Mouse (Mus musculus): ENCODE measurements around the gene Gnaq.

Gnaq gene

DNA sequence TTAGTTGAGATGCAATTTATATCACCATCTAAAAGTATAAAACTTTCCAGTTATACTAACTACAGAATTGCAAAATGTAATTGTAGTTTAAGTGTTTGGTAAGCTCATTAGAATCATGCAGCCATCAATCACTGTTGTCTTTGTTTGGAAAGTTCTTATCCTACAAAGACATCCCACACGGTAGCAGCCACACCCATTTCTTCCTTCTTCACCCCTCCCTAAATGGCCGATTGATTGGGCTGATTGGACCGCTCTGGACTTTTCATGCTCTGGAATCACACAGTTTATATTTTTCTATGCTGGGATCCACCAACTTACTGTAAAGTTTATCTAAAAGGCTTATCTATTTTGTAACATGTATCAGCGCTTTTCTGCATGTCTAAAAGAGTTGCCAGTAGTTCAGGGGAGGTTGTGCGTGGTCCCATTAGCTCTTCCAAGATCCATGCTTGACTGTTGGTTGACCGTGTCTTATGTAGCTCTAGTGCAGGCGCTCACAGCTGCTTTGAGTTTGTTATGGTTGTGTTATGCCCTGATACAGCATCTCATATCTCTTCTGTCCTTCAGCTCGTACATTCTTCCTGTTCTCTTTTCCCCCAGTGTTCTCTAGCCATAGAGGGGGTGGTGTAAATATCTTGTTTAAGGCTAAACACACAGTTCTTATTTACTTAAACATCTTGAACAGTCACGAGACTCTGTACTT lies 56.6 kb downstream of the Gnaq start:
- in situ Hi-C loops (cut with MboI, MseI), result no loop called here

GRCm38 (mm10) chr19:16198162-16198561 lies 65.5 kb downstream of the Gnaq start:
- in situ Hi-C loops (cut with MboI, MseI), result no loop called here

DNA sequence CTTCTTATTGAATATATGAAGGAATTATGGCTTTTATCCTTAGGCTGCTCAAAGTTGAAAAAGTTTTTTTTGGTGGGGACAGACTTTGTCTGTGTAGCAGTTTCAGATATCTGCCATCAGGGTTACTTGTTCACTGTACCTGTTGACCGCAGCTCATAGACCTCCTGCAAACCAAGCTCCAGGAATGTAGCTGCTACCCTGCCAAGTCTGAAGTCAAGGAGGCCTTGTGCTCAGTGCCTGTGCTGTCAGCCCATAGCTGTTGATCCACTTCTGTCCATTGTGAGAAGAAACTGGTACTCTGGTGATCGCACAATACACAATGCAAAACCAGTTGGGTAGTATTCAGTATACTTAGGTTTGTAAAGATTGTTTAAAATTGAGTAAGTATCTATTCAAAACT lies 68.7 kb downstream of the Gnaq start:
- in situ Hi-C loops (cut with MboI, MseI), result no loop called here

GRCm38 (mm10) chr19:16204776-16205680 lies 72.4 kb downstream of the Gnaq start:
- in situ Hi-C loops (cut with MboI, MseI), result no loop called here

DNA sequence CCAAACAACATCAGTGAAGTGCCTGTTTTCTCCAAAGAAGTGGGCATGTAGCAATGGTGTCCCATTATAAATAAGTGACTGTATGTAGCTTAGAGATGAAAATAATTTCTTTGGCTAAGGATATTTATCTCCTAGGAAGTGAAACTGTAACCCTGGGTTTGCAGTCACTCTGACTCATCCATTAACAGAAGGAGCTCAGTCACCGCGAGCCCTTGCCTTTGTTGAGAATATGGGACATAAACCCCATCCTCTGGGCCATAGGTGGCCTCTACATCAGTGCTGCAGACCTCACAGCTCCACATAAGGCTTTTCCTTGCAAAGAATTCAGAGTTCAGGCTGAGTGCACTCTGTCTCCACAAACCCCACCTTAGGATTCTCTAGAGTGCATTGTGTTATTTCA lies 77.0 kb downstream of the Gnaq start:
- in situ Hi-C loops (cut with MboI, MseI), result no loop called here

GRCm38 (mm10) chr19:16214946-16215345 lies 82.3 kb downstream of the Gnaq start:
- in situ Hi-C loops (cut with MboI, MseI), result loop anchor here in 1 of 2 experiments (5.0 kb wide), 1 partner anchor 37 kb away; no protein-coding TSS in a partner anchor

DNA sequence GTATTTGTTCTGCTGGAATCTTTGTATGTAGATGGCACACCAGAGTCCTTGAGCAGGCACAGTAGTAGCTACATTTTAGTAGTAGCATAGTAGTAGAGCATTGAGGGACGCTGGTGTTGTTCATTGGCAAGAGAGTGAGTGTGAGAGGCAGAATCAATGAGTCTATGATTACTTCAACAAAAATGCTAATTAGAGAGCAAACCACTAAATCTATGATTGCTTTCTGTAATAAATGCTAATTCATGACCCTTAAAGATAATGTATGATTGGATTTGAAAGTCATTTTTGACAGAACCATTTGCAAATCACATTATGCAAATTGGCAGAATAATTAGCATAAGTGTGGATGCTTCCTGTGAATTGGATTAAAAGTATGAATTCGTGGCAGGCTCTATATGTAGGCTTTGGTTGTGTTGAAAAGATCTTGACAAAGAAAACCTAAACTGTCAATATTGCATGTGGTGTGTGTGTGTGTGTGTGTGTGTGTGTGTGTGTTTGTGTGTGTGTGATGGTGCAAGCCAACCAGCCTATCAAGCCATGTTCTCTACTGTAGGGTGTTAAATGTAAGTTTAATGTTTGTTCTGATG lies 82.9 kb downstream of the Gnaq start:
- in situ Hi-C loops (cut with MboI, MseI), result loop anchor here in 1 of 2 experiments (5.0 kb wide), 1 partner anchor 37 kb away; no protein-coding TSS in a partner anchor

GRCm38 (mm10) chr19:16219978-16220377 lies 87.3 kb downstream of the Gnaq start:
- in situ Hi-C loops (cut with MboI, MseI), result loop anchor here (5.0 to 10.0 kb wide), 2 partner anchors 32 to 65 kb away; no protein-coding TSS in a partner anchor

GRCm38 (mm10) chr19:16222526-16222925 lies 89.9 kb downstream of the Gnaq start:
- in situ Hi-C loops (cut with MboI, MseI), result loop anchor here in 1 of 2 experiments (10.0 kb wide), 1 partner anchor 68 kb away; no protein-coding TSS in a partner anchor

GRCm38 (mm10) chr19:16223126-16223525 lies 90.5 kb downstream of the Gnaq start:
- in situ Hi-C loops (cut with MboI, MseI), result loop anchor here in 1 of 2 experiments (10.0 kb wide), 1 partner anchor 68 kb away; no protein-coding TSS in a partner anchor

DNA sequence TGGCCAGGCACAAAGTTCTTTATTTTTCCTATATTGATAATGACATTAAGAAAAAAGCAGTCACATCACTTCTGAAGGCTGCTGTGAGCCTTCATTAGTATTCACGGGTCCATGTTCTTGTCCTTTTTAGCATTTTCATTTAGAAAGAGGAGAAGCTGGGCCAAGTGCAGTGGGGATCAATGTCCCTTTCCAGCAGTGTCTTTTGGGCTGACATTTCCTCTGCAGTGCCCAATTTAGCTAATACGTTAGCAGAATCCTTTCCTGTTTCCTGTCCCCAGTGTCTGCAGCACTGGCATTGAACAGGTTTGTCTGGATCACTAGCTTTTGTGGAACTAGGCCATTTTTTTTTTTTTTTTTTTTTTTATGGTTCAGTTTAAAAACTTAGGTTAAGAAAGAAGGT lies 92.2 kb downstream of the Gnaq start:
- in situ Hi-C loops (cut with MboI, MseI), result loop anchor here in 1 of 2 experiments (10.0 kb wide), 1 partner anchor 70 kb away; no protein-coding TSS in a partner anchor

DNA sequence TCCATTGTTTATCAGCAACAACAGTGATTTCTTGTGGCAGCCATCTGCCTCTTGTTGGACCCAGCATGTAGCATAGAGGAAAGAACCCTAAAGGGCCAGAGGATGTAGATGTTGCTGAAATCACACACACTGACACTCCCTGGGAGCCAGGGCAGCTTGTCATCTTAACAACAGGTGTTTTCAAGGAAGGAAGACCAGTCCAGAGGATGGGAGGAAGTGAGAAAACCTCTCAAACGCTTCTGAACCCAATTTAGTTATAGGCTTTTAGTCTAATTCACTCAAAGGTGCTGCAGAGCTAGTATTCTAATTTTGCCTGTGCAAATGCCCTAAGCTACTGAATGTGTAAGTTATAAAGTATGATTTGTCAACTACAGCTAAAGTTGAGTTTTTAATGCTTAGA lies 99.0 kb downstream of the Gnaq start:
- in situ Hi-C loops (cut with MboI, MseI), result no loop called here

GRCm38 (mm10) chr19:16235594-16235993 lies 103.0 kb downstream of the Gnaq start:
- in situ Hi-C loops (cut with MboI, MseI), result no loop called here

DNA sequence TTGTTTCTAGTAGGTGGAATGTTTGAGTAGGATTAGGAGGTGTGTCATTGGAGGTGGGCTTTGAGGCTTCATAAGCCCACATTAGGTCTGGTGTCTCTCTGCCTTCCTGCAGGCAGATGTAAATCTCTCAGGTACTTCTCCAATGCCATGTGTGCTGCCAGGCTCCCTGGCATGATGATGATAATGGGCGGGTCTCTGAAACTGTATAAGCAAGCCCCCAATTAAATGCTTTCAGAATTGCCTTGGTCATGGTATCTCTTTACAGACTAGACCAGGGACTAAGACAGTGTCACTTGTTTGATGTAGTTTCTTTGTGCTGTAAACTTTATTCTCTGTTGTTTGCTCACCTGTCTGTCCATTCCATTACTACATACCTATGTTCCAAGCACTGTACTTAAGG lies 104.4 kb downstream of the Gnaq start:
- in situ Hi-C loops (cut with MboI, MseI), result no loop called here

GRCm38 (mm10) chr19:16238072-16238471 lies 105.4 kb downstream of the Gnaq start:
- in situ Hi-C loops (cut with MboI, MseI), result no loop called here

- in situ Hi-C loops (cut with MboI, MseI), result no loop called here
These were observed 105.9 kb downstream of the Gnaq start for GRCm38 (mm10) chr19:16238512-16238911.

DNA sequence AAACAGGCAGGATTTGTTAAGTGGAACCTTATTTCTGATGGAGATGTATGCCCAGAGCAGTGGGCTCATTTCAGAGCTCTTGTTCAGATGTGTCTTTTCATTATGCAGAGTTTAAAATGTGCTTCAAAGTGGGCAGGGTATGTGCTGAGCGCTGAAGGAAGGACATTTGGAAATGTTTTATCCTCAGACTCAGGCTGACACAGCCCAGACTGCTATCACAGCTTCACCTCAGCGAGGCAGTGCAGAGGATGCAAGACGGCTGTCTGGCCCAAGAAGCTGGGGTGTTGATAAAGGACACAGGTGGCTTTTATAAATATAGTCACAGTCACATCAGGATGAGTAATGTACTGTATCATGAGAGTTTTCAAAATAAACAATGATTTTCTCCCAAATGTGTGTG lies 110.1 kb downstream of the Gnaq start:
- in situ Hi-C loops (cut with MboI, MseI), result no loop called here

DNA sequence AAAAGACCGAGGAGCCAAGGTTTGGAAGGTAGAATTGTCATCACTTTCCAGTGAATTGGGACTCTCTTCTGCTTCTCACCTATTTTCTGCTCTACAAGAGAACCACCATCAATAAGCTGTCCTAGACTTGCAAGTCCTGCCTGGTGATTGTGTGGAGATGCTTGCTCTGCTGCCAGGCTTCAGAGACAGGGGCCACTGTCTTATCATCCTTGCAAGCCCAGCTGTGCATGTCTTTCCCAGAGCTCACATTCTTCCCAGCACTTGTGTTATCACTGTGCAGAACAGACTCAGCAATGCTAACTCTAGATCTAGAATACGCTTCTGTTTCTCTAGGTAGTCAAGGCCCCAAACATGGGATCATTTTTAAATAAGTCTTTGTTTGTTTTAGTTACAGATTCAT lies 116.4 kb downstream of the Gnaq start:
- in situ Hi-C loops (cut with MboI, MseI), result loop anchor here in 1 of 2 experiments (5.0 kb wide), 1 partner anchor 107 kb away; no protein-coding TSS in a partner anchor

GRCm38 (mm10) chr19:16250921-16251320 lies 118.3 kb downstream of the Gnaq start:
- in situ Hi-C loops (cut with MboI, MseI), result loop anchor here in 1 of 2 experiments (5.0 kb wide), 1 partner anchor 34 kb away; no protein-coding TSS in a partner anchor

DNA sequence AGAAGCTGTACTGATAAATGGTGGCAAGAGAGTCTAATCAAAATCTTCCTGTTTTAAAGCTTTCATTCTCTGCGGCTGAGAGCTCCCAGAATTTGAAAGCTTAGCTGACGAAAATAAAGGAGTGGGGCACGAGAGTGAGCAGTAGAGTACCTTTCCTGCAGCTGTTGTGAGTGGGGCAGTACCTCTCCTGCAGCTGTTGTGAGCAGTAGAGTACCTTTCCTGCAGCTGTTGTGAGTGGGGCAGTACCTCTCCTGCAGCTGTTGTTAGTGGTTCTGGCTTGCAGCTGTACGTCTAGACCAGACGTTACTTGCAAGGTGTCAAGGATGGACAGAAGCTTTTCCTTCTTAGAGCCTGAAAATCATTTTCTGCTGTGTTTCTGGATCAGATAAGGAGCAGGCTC lies 119.2 kb downstream of the Gnaq start:
- in situ Hi-C loops (cut with MboI, MseI), result loop anchor here in 1 of 2 experiments (5.0 kb wide), 1 partner anchor 35 kb away; no protein-coding TSS in a partner anchor

DNA sequence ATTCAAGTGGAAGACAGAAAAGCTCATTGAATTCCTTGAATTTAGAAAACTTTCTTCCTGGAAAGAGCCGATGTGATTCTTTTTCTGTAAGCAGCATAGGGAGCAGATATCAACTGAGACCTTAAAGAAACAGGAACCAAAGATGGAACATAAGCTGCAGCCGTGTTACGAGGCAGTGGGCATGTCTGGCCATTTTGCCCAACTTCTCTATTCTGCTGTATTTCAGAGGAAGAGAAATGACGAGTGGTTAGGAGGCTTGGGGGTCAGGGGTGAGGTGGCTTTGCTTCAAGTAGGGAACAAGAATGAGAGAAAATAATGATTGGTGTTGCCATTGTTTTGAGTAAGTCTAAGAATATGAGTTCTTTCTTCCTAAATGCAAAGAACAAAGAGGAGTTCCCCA lies 120.1 kb downstream of the Gnaq start:
- in situ Hi-C loops (cut with MboI, MseI), result loop anchor here in 1 of 2 experiments (5.0 kb wide), 1 partner anchor 35 kb away; no protein-coding TSS in a partner anchor
